Mouse (Mus musculus): Measurements from ENCODE around the gene Hilpda. TPM values are rescaled to one million over a fixed set of nuclear protein-coding genes. Genes with fewer than 3 reads are reported as not detected.

The Hilpda gene
- polyA plus RNA-seq, 1 experiment: 11.2 TPM

DNA sequence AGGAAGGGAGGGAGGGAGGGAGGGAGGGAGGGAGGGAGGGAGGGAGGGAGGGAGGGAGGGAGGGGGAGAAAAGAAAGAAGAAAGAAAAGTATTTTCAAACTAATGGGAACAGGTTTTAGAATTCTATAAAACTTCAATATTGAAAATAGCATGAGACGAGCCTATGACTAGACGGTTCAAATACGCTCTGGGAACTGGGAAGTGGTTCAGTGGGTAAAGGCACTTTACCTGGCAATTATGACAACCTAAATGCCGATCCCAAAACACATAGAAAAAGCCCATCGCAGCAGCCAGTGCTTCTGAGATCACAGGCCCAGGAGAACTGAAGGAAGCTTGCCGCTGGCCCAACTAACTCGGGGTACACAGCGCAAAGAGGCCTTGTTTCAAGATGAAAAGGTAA lies 7.0 kb downstream of the Hilpda start, which contains the start of gene Fam71f2:
TSS of gene Fam71f2 (plus strand) at position 301 of the 400 bp plus-strand sequence.
- Histone ChIP-seq H3K4me1 (ENCODE audit: control insufficient read depth, insufficient read depth, low read length) (no peaks in the 10 kb centered on the region), H3K27me3 (ENCODE audit: control insufficient read depth, insufficient read depth, low read length) (no peaks in the 10 kb centered on the region), H3K27ac (ENCODE audit: insufficient read depth, low read length) (no peak within 1 kb of the TSS), H3K4me3 (replicated peaks; ENCODE audit: insufficient read depth, low read depth, low read length) (no peak within 1 kb of the TSS)
- no peak for TF ChIP-seq CTCF (IDR thresholded peaks at IDR 0.05; ENCODE audit: borderline replicate concordance, insufficient read depth, low read depth, low read length)
- TF ChIP-seq POLR2A (IDR thresholded peaks at IDR 0.05; ENCODE audit: borderline replicate concordance, insufficient read depth, low read length): no peak
- no peak for DNase-seq
- WGBS: 86% methylated on average over 8 of the region's 8 CpGs

DNA sequence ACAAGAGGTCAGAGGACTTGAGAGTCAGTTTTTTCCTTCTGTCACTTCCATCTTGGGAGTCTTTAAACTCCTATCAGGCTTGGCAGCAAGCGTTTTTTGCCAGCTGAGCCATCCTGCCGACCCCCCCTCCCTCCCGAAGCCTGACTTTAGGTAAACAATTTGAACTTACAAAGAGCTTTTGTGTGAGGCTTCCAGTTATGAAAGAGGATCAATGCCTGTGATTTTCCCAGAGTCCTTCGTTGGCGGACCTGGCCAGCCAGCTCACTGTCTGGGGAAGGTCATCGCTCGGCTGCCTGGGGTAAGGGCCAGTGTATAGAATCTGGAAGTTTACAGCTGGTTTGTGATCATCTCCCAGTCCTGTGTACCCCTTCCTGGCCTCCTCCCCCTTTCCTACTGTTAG lies 8.4 kb downstream of the Hilpda start:
- H3K4me3 ChIP-seq (replicated peaks; ENCODE audit: insufficient read depth, low read depth, low read length): no peak overlapping the region
- TF ChIP-seq CTCF (IDR thresholded peaks at IDR 0.05; ENCODE audit: borderline replicate concordance, insufficient read depth, low read depth, low read length) (no peak), POLR2A (IDR thresholded peaks at IDR 0.05; ENCODE audit: borderline replicate concordance, insufficient read depth, low read length) (no peak)
- no peak overlapping the region for H3K27ac ChIP-seq (ENCODE audit: insufficient read depth, low read length)
- H3K27me3 ChIP-seq (ENCODE audit: control insufficient read depth, insufficient read depth, low read length): no peaks in the 10 kb centered on the region
- H3K4me1 ChIP-seq (ENCODE audit: control insufficient read depth, insufficient read depth, low read length): no peaks in the 10 kb centered on the region
- no peak for DNase-seq
- WGBS: 46% methylated on average over 7 of the region's 7 CpGs

DNA sequence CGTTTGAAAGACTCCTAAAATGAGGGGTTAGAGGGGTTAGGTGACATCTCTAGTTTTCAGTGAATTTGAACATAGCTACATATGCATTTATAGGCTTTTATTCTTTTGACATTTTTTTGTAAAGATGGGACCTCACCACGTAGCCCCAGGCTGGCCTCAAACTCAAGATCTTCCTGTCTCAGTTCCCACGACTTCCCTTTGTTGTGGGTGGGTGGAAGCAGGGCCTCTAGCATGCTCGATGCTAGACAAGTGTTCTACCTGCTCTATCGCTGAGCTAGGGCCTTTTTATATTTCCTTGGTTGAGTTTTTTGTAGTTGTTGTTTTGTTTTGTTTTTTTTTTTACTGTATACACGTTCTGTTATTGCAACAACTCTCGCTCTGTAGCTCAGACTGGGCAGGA lies 14.6 kb downstream of the Hilpda start:
- H3K27me3 ChIP-seq (ENCODE audit: control insufficient read depth, insufficient read depth, low read length): no peaks in the 10 kb centered on the region
- WGBS: 80% methylated on average over 7 of the region's 7 CpGs
- no peak for TF ChIP-seq CTCF (IDR thresholded peaks at IDR 0.05; ENCODE audit: borderline replicate concordance, insufficient read depth, low read depth, low read length)
- TF ChIP-seq POLR2A (IDR thresholded peaks at IDR 0.05; ENCODE audit: borderline replicate concordance, insufficient read depth, low read length): no peak
- H3K27ac ChIP-seq (ENCODE audit: insufficient read depth, low read length): no peak overlapping the region
- no peak overlapping the region for H3K4me3 ChIP-seq (replicated peaks; ENCODE audit: insufficient read depth, low read depth, low read length)
- DNase-seq: no peak
- H3K4me1 ChIP-seq (ENCODE audit: control insufficient read depth, insufficient read depth, low read length): no peaks in the 10 kb centered on the region

DNA sequence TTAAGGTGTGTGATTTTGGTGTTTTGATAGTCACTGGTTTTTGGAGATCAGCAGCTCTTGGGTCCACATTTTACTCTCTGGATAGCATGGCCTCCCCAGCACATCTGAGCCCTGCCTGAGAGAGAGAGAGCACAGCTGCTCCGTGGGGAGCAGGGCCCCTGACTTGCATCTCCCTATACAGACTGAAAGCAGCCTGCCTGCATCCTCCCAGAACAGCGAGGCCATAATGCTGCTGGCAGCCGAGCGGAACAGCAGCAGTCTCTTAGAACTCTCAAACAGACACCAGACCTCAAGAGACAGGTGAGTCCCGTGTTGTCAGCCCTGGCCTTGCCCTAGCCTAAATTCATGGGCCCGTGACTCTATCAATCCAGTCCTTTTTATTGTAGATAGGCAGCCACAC lies 15.2 kb downstream of the Hilpda start:
- no peak for DNase-seq
- H3K27me3 ChIP-seq (ENCODE audit: control insufficient read depth, insufficient read depth, low read length): no peaks in the 10 kb centered on the region
- TF ChIP-seq POLR2A (IDR thresholded peaks at IDR 0.05; ENCODE audit: borderline replicate concordance, insufficient read depth, low read length): no peak
- TF ChIP-seq CTCF (IDR thresholded peaks at IDR 0.05; ENCODE audit: borderline replicate concordance, insufficient read depth, low read depth, low read length): no peak
- H3K4me3 ChIP-seq (replicated peaks; ENCODE audit: insufficient read depth, low read depth, low read length): no peak overlapping the region
- 35% methylated on average over 6 of the region's 6 CpGs for WGBS
- H3K27ac ChIP-seq (ENCODE audit: insufficient read depth, low read length): no peak overlapping the region
- no peaks in the 10 kb centered on the region for H3K4me1 ChIP-seq (ENCODE audit: control insufficient read depth, insufficient read depth, low read length)

DNA sequence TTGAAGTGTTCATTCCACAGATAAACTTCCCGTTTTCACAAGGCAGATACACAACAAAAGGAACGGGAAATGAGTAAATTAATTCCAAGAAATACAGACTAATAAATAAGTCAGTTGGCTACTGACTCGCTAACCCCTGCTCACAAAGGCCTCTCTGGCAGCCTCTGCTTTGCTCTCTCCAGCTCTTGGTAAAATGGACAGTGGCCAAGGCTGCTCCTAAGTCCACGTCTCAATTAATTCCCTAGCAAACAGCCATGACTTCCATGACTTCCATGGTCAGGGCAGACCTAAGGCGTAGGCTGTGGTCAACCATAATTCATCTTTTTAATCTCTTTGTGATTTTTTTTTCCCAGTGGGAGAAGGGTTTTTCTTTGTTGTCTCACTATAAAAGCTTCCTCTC lies 15.7 kb downstream of the Hilpda start:
- WGBS: 30% methylated on average over 5 of the region's 5 CpGs
- no peak for DNase-seq
- no peak for TF ChIP-seq POLR2A (IDR thresholded peaks at IDR 0.05; ENCODE audit: borderline replicate concordance, insufficient read depth, low read length)
- TF ChIP-seq CTCF (IDR thresholded peaks at IDR 0.05; ENCODE audit: borderline replicate concordance, insufficient read depth, low read depth, low read length): no peak

DNA sequence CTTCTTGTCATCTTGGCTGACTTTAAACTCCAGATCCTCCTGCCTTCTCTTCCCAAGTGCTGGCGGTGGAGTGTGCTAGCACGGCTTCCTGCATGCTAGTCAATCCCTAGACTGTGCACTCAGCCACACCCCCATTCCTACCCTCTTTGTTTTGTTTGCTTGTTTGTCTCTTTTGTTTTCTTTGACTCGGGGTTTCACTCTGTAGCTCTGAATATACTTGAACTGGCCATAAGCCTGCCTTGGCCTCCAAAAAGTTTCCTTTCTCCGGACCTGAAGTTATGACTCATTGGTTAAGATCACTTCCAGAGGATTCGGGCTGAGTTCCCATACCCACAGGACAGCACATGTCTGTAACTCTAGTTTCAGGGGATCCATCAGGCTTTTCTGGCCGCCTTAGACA lies 16.4 kb downstream of the Hilpda start:
- Histone ChIP-seq H3K4me3 (replicated peaks; ENCODE audit: insufficient read depth, low read depth, low read length) (no peak overlapping the region), H3K4me1 (ENCODE audit: control insufficient read depth, insufficient read depth, low read length) (no peaks in the 10 kb centered on the region), H3K27ac (ENCODE audit: insufficient read depth, low read length) (no peak overlapping the region), H3K27me3 (ENCODE audit: control insufficient read depth, insufficient read depth, low read length) (no peaks in the 10 kb centered on the region)
- TF ChIP-seq CTCF (IDR thresholded peaks at IDR 0.05; ENCODE audit: borderline replicate concordance, insufficient read depth, low read depth, low read length) (no peak), POLR2A (IDR thresholded peaks at IDR 0.05; ENCODE audit: borderline replicate concordance, insufficient read depth, low read length) (no peak)
- DNase-seq: no peak
- 58% methylated on average over 6 of the region's 6 CpGs for WGBS

More for the DNA sequence above, 15.7 kb downstream of the Hilpda start:
- Histone ChIP-seq H3K4me1 (ENCODE audit: control insufficient read depth, insufficient read depth, low read length) (no peaks in the 10 kb centered on the region), H3K4me3 (replicated peaks; ENCODE audit: insufficient read depth, low read depth, low read length) (no peak overlapping the region), H3K27ac (ENCODE audit: insufficient read depth, low read length) (no peak overlapping the region), H3K27me3 (ENCODE audit: control insufficient read depth, insufficient read depth, low read length) (no peaks in the 10 kb centered on the region)

DNA sequence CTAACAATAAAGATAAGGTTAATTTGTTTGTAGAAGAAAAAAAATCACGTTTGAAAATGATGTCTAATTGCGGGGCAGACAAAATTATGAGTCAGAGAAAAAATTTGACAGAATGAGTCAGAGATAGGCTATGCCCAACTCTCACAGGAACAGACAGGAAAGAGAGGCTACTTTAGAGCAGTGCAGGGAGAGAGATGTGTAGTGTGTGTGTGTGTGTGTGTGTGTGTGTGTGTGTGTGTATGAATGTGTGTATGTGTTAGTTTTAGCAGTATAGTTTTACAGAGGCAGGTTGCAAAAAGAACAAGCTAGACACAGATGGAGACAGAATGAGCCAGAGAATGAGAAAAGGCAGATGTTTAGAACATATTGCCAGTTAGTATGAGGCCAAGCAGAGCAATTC lies 26.8 kb downstream of the Hilpda start:
- Histone ChIP-seq H3K4me1 (ENCODE audit: control insufficient read depth, insufficient read depth, low read length) (no peaks in the 10 kb centered on the region), H3K27ac (ENCODE audit: insufficient read depth, low read length) (no peak overlapping the region), H3K4me3 (replicated peaks; ENCODE audit: insufficient read depth, low read depth, low read length) (no peak overlapping the region), H3K27me3 (ENCODE audit: control insufficient read depth, insufficient read depth, low read length) (no peaks in the 10 kb centered on the region)
- TF ChIP-seq POLR2A (IDR thresholded peaks at IDR 0.05; ENCODE audit: borderline replicate concordance, insufficient read depth, low read length) (no peak), CTCF (IDR thresholded peaks at IDR 0.05; ENCODE audit: borderline replicate concordance, insufficient read depth, low read depth, low read length) (no peak)
- WGBS: 72% methylated on average over 2 of the region's 2 CpGs
- no peak for DNase-seq

DNA sequence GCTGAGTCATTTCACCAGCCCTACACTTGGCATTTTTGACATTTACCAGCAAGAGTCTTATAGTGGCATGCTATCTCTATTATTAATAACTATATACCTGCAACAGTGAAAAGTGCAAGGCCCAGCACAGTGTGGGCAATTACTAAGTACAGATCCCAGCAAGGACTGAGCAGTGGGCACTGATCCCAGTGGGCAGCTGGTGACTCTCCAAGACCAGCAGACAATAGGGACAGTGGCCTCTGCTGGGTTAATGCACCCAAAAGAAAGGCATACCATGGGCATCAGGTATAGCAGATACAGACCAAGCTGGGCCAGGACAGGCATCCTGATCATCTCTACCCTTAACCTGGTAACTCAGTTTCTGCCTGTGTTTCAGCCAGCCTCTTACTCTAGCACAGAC lies 31.0 kb downstream of the Hilpda start:
- no peak for TF ChIP-seq POLR2A (IDR thresholded peaks at IDR 0.05; ENCODE audit: borderline replicate concordance, insufficient read depth, low read length)
- no peak for TF ChIP-seq CTCF (IDR thresholded peaks at IDR 0.05; ENCODE audit: borderline replicate concordance, insufficient read depth, low read depth, low read length)
- DNase-seq: no peak

More for the DNA sequence above, 31.0 kb downstream of the Hilpda start:
- Histone ChIP-seq H3K4me3 (replicated peaks; ENCODE audit: insufficient read depth, low read depth, low read length) (no peak overlapping the region), H3K4me1 (ENCODE audit: control insufficient read depth, insufficient read depth, low read length) (no peaks in the 10 kb centered on the region), H3K27me3 (ENCODE audit: control insufficient read depth, insufficient read depth, low read length) (no peaks in the 10 kb centered on the region), H3K27ac (ENCODE audit: insufficient read depth, low read length) (no peak overlapping the region)
